Mouse (Mus musculus): ENCODE measurements at regions not wholly inside any gene's neighbourhood (a gene's known extent, or its start where the extent isn't known, plus 50 kb on each side); places are given as distances from the start of the nearest gene placed in this dataset.

- DNase-seq (ENCODE audit: low read depth) = no peak
Observed at GRCm38 (mm10) chr11:63287766-63288165, 159.0 kb downstream of the Pmp22 start.

GRCm38 (mm10) chr11:63290618-63291017 is 161.8 kb downstream of the Pmp22 start:
- no peak for DNase-seq (ENCODE audit: low read depth)

GRCm38 (mm10) chr11:63293485-63293884 is 164.7 kb downstream of the Pmp22 start:
- DNase-seq (ENCODE audit: low read depth) = no peak

- no peak for DNase-seq (ENCODE audit: low read depth)
Observed at GRCm38 (mm10) chr11:63294476-63294875, 165.7 kb downstream of the Pmp22 start.

GRCm38 (mm10) chr11:63296476-63296875 is 167.7 kb downstream of the Pmp22 start:
- DNase-seq (ENCODE audit: low read depth) = no peak

- no peak for DNase-seq (ENCODE audit: low read depth)
Observed at GRCm38 (mm10) chr11:63299712-63300581, 171.2 kb downstream of the Pmp22 start.

- no peak for DNase-seq (ENCODE audit: low read depth)
Observed at GRCm38 (mm10) chr11:63325166-63325565, 196.4 kb downstream of the Pmp22 start.

- DNase-seq (ENCODE audit: low read depth) = no peak
Observed at GRCm38 (mm10) chr11:63326864-63327263, 198.1 kb downstream of the Pmp22 start.

- no peak for DNase-seq (ENCODE audit: low read depth)
Observed at GRCm38 (mm10) chr11:63337503-63337902, 208.7 kb downstream of the Pmp22 start.

GRCm38 (mm10) chr11:63338277-63338676 is 209.5 kb downstream of the Pmp22 start:
- DNase-seq (ENCODE audit: low read depth) = no peak

GRCm38 (mm10) chr11:63345653-63346052 is 216.9 kb downstream of the Pmp22 start:
- DNase-seq (ENCODE audit: low read depth) = no peak

GRCm38 (mm10) chr11:63350123-63350696 is 221.4 kb downstream of the Pmp22 start:
- DNase-seq (ENCODE audit: low read depth) = no peak

GRCm38 (mm10) chr11:63351999-63352398 is 223.2 kb downstream of the Pmp22 start:
- DNase-seq (ENCODE audit: low read depth) = no peak

GRCm38 (mm10) chr11:63352990-63353389 is 224.2 kb downstream of the Pmp22 start:
- DNase-seq (ENCODE audit: low read depth) = peak; percentile 42

- no peak for DNase-seq (ENCODE audit: low read depth)
Observed at GRCm38 (mm10) chr11:63353671-63354070, 224.9 kb downstream of the Pmp22 start.

- no peak for DNase-seq (ENCODE audit: low read depth)
Observed at GRCm38 (mm10) chr11:63357772-63358344, 229.1 kb downstream of the Pmp22 start.

GRCm38 (mm10) chr11:63367756-63368265 is 239.0 kb downstream of the Pmp22 start:
- DNase-seq (ENCODE audit: low read depth) = no peak

- DNase-seq (ENCODE audit: low read depth) = peak; percentile 51
Observed at GRCm38 (mm10) chr11:63369475-63369874, 240.7 kb downstream of the Pmp22 start.

- DNase-seq (ENCODE audit: low read depth) = no peak
Observed at GRCm38 (mm10) chr11:63376311-63376710, 247.5 kb downstream of the Pmp22 start.

GRCm38 (mm10) chr11:63376991-63377390 is 248.2 kb downstream of the Pmp22 start:
- no peak for DNase-seq (ENCODE audit: low read depth)

- DNase-seq (ENCODE audit: low read depth) = no peak
Observed at GRCm38 (mm10) chr11:63388247-63388646, 259.5 kb downstream of the Pmp22 start.

GRCm38 (mm10) chr11:63391478-63391877 is 262.7 kb downstream of the Pmp22 start:
- no peak for DNase-seq (ENCODE audit: low read depth)

GRCm38 (mm10) chr11:63392378-63392777 is 263.6 kb downstream of the Pmp22 start:
- DNase-seq (ENCODE audit: low read depth) = no peak
